8 mouse cellular contexts compared by ENCODE assay signal in genomic region chr2:32625873-32626694, GRCm38 (mm10). TPM values are rescaled to one million over a fixed set of nuclear protein-coding genes. Genes with fewer than 3 reads are reported as not detected.
DNase-seq lines count a peak whose midpoint lies in the region; ATAC-seq and TF ChIP-seq lines count a peak whose summit lies in the region.

No protein-coding gene starts in this region.

- no peak for ATAC-seq in liver, embryonic 11.5 days (replicated peaks; ENCODE audit: low FRiP score)
- ATAC-seq in kidney, embryonic 16.5 days (ENCODE audit: low FRiP score, low TSS enrichment), result peak; percentile 46
- 0 out of 2 replicates have a peak, but pooled peaks have one; percentile 5 for ATAC-seq in midbrain, embryonic 13.5 days

- no peaks in the 10 kb centered on the region for H3K27me3 ChIP-seq in liver, embryonic 11.5 days (replicated peaks; ENCODE audit: control insufficient read depth, insufficient read depth, low read length)
- no peaks in the 10 kb centered on the region for H3K27me3 ChIP-seq in heart, adult 2 months (ENCODE audit: control insufficient read depth, insufficient read depth, low read length)
- H3K27me3 ChIP-seq in kidney, embryonic 16.5 days (ENCODE audit: insufficient read depth, low read length), result no peaks in the 10 kb centered on the region
- H3K27me3 ChIP-seq in midbrain, embryonic 13.5 days, result no peaks in the 10 kb centered on the region
- no peaks in the 10 kb centered on the region for H3K27me3 ChIP-seq in thymus, adult 2 months (ENCODE audit: control insufficient read depth, insufficient read depth, low read length)

- no peaks in the 10 kb centered on the region for H3K9me3 ChIP-seq in liver, embryonic 11.5 days (ENCODE audit: control insufficient read depth, low read length)
- no peaks in the 10 kb centered on the region for H3K9me3 ChIP-seq in kidney, embryonic 16.5 days (ENCODE audit: low read length)
- no peaks in the 10 kb centered on the region for H3K9me3 ChIP-seq in midbrain, embryonic 13.5 days

- no peak for TF ChIP-seq CTCF in heart, adult 2 months (IDR thresholded peaks at IDR 0.05)
- no peak for TF ChIP-seq CTCF in thymus, adult 2 months (IDR thresholded peaks at IDR 0.05; ENCODE audit: borderline replicate concordance, control insufficient read depth, extremely low read depth, insufficient read depth, low read length, poor library complexity)

- DNase-seq in liver, embryonic 11.5 days (ENCODE audit: low spot score), result no peak
- no peak for DNase-seq in liver
- DNase-seq in cerebellum, postnatal 25 days, result peak; percentile 80 to 86
- DNase-seq in heart, adult 2 months, result peak; percentile 69 to 82
- DNase-seq in thymus, adult 2 months, result no peak
- no peak for DNase-seq in spleen, postnatal 36 days (ENCODE audit: low spot score in 2 of 2)

- H3K36me3 ChIP-seq in liver, embryonic 11.5 days (ENCODE audit: control insufficient read depth, insufficient read depth, low read length), result no peaks in the 10 kb centered on the region
- H3K36me3 ChIP-seq in heart, adult 2 months (ENCODE audit: control insufficient read depth, insufficient read depth, low read length), result no peaks in the 10 kb centered on the region
- no peaks in the 10 kb centered on the region for H3K36me3 ChIP-seq in kidney, embryonic 16.5 days (ENCODE audit: insufficient read depth, low read length)
- H3K36me3 ChIP-seq in midbrain, embryonic 13.5 days, result no peaks in the 10 kb centered on the region
- no peaks in the 10 kb centered on the region for H3K36me3 ChIP-seq in thymus, adult 2 months (ENCODE audit: control insufficient read depth, insufficient read depth, low read length)

- peak overlapping the region; percentile 55 for H3K4me2 ChIP-seq in liver, embryonic 11.5 days
- H3K4me2 ChIP-seq in kidney, embryonic 16.5 days (replicated peaks; ENCODE audit: low read depth, low read length), result peak overlapping the region; percentile 53; the same call in 1 of the 2 replicates
- H3K4me2 ChIP-seq in midbrain, embryonic 13.5 days (replicated peaks), result peak overlapping the region; percentile 56

- peaks cover 34% of the 10 kb centered on the region for H3K4me1 ChIP-seq in liver, embryonic 11.5 days (replicated peaks; ENCODE audit: control insufficient read depth, insufficient read depth, low read length)
- peaks cover 18% of the 10 kb centered on the region for H3K4me1 ChIP-seq in heart, adult 2 months (ENCODE audit: control insufficient read depth, insufficient read depth, low read length)
- H3K4me1 ChIP-seq in kidney, embryonic 16.5 days (ENCODE audit: insufficient read depth, low read length), result peaks cover 67% of the 10 kb centered on the region
- H3K4me1 ChIP-seq in midbrain, embryonic 13.5 days (replicated peaks), result peaks cover 68% of the 10 kb centered on the region
- H3K4me1 ChIP-seq in thymus, adult 2 months (replicated peaks; ENCODE audit: control insufficient read depth, insufficient read depth, low read length), result no peaks in the 10 kb centered on the region

- intact Hi-C loops in heart, adult 2 months (cut with DNase I), result no loop called here

- WGBS in liver, embryonic 11.5 days, result 57% methylated on average over 5 of the region's 5 CpGs
- 33% methylated on average over 5 of the region's 5 CpGs for WGBS in heart, adult 2 months
- WGBS in kidney, embryonic 16.5 days, result 26% methylated on average over 5 of the region's 5 CpGs
- WGBS in midbrain, embryonic 13.5 days, result 71% methylated on average over 5 of the region's 5 CpGs
- 70% methylated on average over 5 of the region's 5 CpGs for WGBS in thymus, adult 2 months

- H3K79me2 ChIP-seq in heart, adult 2 months (replicated peaks; ENCODE audit: control insufficient read depth, insufficient read depth, low read length), result no peaks in the 10 kb centered on the region

- peak overlapping the region; percentile 43; the same call in 1 of the 2 replicates for H3K27ac ChIP-seq in liver, embryonic 11.5 days (ENCODE audit: low read depth, low read length)
- H3K27ac ChIP-seq in heart, adult 2 months, result peak overlapping the region; percentile 96
- H3K27ac ChIP-seq in kidney, embryonic 16.5 days (ENCODE audit: low read length), result peak overlapping the region; percentile 57
- peak overlapping the region; percentile 85 for H3K27ac ChIP-seq in midbrain, embryonic 13.5 days
- no peak overlapping the region for H3K27ac ChIP-seq in thymus, adult 2 months (ENCODE audit: control insufficient read depth, insufficient read depth, low read length)

- TF ChIP-seq EP300 in heart, adult 2 months (IDR thresholded peaks at IDR 0.05; ENCODE audit: insufficient read depth, low read depth, low read length), result 0 out of 2 replicates have a peak, but pooled peaks have one; percentile 16

- peak overlapping the region; percentile 53 for H3K9ac ChIP-seq in liver, embryonic 11.5 days (ENCODE audit: low read depth, low read length)
- peak overlapping the region; percentile 89 for H3K9ac ChIP-seq in heart, adult 2 months (ENCODE audit: low read depth, low read length)
- peak overlapping the region; percentile 53 for H3K9ac ChIP-seq in kidney, embryonic 16.5 days (replicated peaks; ENCODE audit: low read length)
- H3K9ac ChIP-seq in midbrain, embryonic 13.5 days (replicated peaks), result peak overlapping the region; percentile 63

- peak; percentile 42; the same call in 1 of the 2 replicates for TF ChIP-seq POLR2A in heart, adult 2 months (IDR thresholded peaks at IDR 0.05; ENCODE audit: insufficient read depth, low read depth, low read length)
- no peak for TF ChIP-seq POLR2A in thymus, adult 2 months (IDR thresholded peaks at IDR 0.05; ENCODE audit: control insufficient read depth, extremely low read depth, insufficient read depth, low read length, poor library complexity)

- H3K4me3 ChIP-seq in liver, embryonic 11.5 days (ENCODE audit: low read depth, low read length), result no peak overlapping the region
- peak overlapping the region; percentile 47 for H3K4me3 ChIP-seq in heart, adult 2 months
- H3K4me3 ChIP-seq in kidney, embryonic 16.5 days (ENCODE audit: low read length), result peak overlapping the region; percentile 25
- peak overlapping the region; percentile 36 for H3K4me3 ChIP-seq in midbrain, embryonic 13.5 days (replicated peaks)
- no peak overlapping the region for H3K4me3 ChIP-seq in thymus, adult 2 months (ENCODE audit: control insufficient read depth, insufficient read depth, low read length)

RNA-seq across cellular contexts. Expression of gene Ak1, which starts 4.5 kb away (rescaled TPM):
- 6.7 and 8.3 TPM in 2 replicates for polyA plus RNA-seq in liver, embryonic 11.5 days (2014; fragmentation: Nextera tagmentation; extraction: Ambion mirVana)
- total RNA-seq in heart, adult 2 months (2021), result 100 to 1,000 TPM; 606 to 670 TPM
- polyA plus RNA-seq in heart, adult 2 months (2012; rRNA removed), result 584 and 623 TPM in 2 replicates
- 35.7 and 39.1 TPM in 2 replicates for polyA plus RNA-seq in kidney, embryonic 16.5 days (2015; fragmentation: Nextera tagmentation; extraction: Ambion mirVana)
- 62.5 and 62.9 TPM in 2 replicates for polyA plus RNA-seq in midbrain, embryonic 13.5 days (2015; fragmentation: Nextera tagmentation; extraction: Ambion mirVana)
- 3.6 and 23.5 TPM in 2 replicates for polyA plus RNA-seq in thymus, adult 2 months (2012; rRNA removed)

RNA-seq across cellular contexts. Expression of gene Eng, which starts 20.3 kb away (rescaled TPM):
- 39.2 and 40.1 TPM in 2 replicates for polyA plus RNA-seq in liver, embryonic 11.5 days (2014; fragmentation: Nextera tagmentation; extraction: Ambion mirVana)
- total RNA-seq in heart, adult 2 months (2021), result 100 to 1,000 TPM; 113 to 122 TPM
- 230 and 239 TPM in 2 replicates for polyA plus RNA-seq in heart, adult 2 months (2012; rRNA removed)
- polyA plus RNA-seq in kidney, embryonic 16.5 days (2015; fragmentation: Nextera tagmentation; extraction: Ambion mirVana), result 93.6 and 98.7 TPM in 2 replicates
- polyA plus RNA-seq in midbrain, embryonic 13.5 days (2015; fragmentation: Nextera tagmentation; extraction: Ambion mirVana), result 22.0 and 24.8 TPM in 2 replicates
- 62.1 and 66.1 TPM in 2 replicates for polyA plus RNA-seq in thymus, adult 2 months (2012; rRNA removed)

RNA-seq across cellular contexts. Expression of gene St6galnac6, which starts 26.6 kb away (rescaled TPM):
- 9.6 and 10.6 TPM in 2 replicates for polyA plus RNA-seq in liver, embryonic 11.5 days (2014; fragmentation: Nextera tagmentation; extraction: Ambion mirVana)
- 100 to 1,000 TPM; 107 to 125 TPM for total RNA-seq in heart, adult 2 months (2021)
- polyA plus RNA-seq in heart, adult 2 months (2012; rRNA removed), result 129 and 174 TPM in 2 replicates
- 18.5 and 18.6 TPM in 2 replicates for polyA plus RNA-seq in kidney, embryonic 16.5 days (2015; fragmentation: Nextera tagmentation; extraction: Ambion mirVana)
- polyA plus RNA-seq in midbrain, embryonic 13.5 days (2015; fragmentation: Nextera tagmentation; extraction: Ambion mirVana), result 10.1 and 11.3 TPM in 2 replicates
- polyA plus RNA-seq in thymus, adult 2 months (2012; rRNA removed), result 18.1 and 25.9 TPM in 2 replicates

RNA-seq across cellular contexts. Expression of gene St6galnac4, which starts 39.2 kb away (rescaled TPM):
- polyA plus RNA-seq in liver, embryonic 11.5 days (2014; fragmentation: Nextera tagmentation; extraction: Ambion mirVana), result 26.0 and 28.8 TPM in 2 replicates
- 10 to 100 TPM; 16.2 to 17.8 TPM for total RNA-seq in heart, adult 2 months (2021)
- 25.2 and 28.6 TPM in 2 replicates for polyA plus RNA-seq in heart, adult 2 months (2012; rRNA removed)
- polyA plus RNA-seq in kidney, embryonic 16.5 days (2015; fragmentation: Nextera tagmentation; extraction: Ambion mirVana), result 24.7 TPM in 2 replicates
- 15.2 and 16.3 TPM in 2 replicates for polyA plus RNA-seq in midbrain, embryonic 13.5 days (2015; fragmentation: Nextera tagmentation; extraction: Ambion mirVana)
- polyA plus RNA-seq in thymus, adult 2 months (2012; rRNA removed), result 29.3 and 34.1 TPM in 2 replicates

RNA-seq across cellular contexts. Expression of gene 9430097D07Rik, which starts 50.6 kb away (rescaled TPM):
- polyA plus RNA-seq in liver, embryonic 11.5 days (2014; fragmentation: Nextera tagmentation; extraction: Ambion mirVana), result not detected in 2 replicates
- total RNA-seq in heart, adult 2 months (2021), result not detected
- polyA plus RNA-seq in heart, adult 2 months (2012; rRNA removed), result not detected in 2 replicates
- 0.12 and 0.16 TPM in 2 replicates for polyA plus RNA-seq in kidney, embryonic 16.5 days (2015; fragmentation: Nextera tagmentation; extraction: Ambion mirVana)
- 0.34 and 0.55 TPM in 2 replicates for polyA plus RNA-seq in midbrain, embryonic 13.5 days (2015; fragmentation: Nextera tagmentation; extraction: Ambion mirVana)
- polyA plus RNA-seq in thymus, adult 2 months (2012; rRNA removed), result not detected in 2 replicates

Comparison
In these comparisons a context has a peak if more than half of its experiments do, and no peak if none do; other contexts are left out.
1. DNase-seq: peak in cerebellum, postnatal 25 days (2 of 2) and heart, adult 2 months (2 of 2); none in liver, embryonic 11.5 days (single experiment), liver (single experiment), thymus, adult 2 months (single experiment) and spleen, postnatal 36 days (0 of 2).
2. H3K4me3 ChIP-seq: peak in heart, adult 2 months (single experiment), kidney, embryonic 16.5 days (single experiment) and midbrain, embryonic 13.5 days (single experiment); none in liver, embryonic 11.5 days (single experiment) and thymus, adult 2 months (single experiment).
3. Peak in every context shown above with its lines, with median percentiles within 50 percentile points of each other: H3K4me2 ChIP-seq and H3K9ac ChIP-seq.